Mouse (Mus musculus) retina, adult 2 months (tissue): Measurements from ENCODE around the gene Chchd6.
A peak's percentile ranks its signal among the peaks of the same experiment; 100 is the strongest.

ENCODE experiments used
- DNase-seq: peaks from one replicate; pipeline ENCODE4 v3.0.0-alpha.2; 2012; ENCODE audit warnings: low read depth, low spot score

Gene Chchd6

DNA sequence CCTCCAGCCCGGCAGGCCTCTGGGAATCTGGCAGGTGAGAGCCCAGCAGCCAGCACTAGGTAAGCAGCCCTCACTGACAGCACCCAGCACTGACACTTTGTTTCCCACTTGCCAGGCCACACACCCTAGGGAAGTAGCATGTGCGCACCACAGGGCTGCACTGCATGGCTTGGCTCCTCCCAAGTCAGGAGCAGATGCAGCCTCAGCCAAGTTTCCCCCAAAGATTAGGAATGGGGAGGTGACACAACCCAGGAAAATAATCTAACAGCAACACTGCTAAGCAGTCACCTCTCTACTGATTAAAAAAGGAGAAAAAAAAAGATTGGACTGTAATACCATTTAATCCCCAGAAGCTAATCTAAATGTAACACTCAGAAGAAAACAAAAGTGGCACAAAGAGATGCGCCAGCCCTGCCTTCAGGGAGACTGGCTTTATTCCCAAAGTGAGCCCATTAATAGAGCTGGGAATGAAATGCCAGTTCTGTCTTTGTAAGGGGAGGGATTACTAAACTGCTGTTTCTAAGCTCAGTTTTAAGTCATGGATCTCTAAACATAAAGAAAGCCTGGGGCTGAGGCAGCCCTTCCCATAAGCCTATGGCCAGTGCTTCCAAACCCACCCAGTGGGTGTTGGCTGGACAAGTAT lies 188.1 kb downstream of the Chchd6 start:
- no peak for DNase-seq

DNA sequence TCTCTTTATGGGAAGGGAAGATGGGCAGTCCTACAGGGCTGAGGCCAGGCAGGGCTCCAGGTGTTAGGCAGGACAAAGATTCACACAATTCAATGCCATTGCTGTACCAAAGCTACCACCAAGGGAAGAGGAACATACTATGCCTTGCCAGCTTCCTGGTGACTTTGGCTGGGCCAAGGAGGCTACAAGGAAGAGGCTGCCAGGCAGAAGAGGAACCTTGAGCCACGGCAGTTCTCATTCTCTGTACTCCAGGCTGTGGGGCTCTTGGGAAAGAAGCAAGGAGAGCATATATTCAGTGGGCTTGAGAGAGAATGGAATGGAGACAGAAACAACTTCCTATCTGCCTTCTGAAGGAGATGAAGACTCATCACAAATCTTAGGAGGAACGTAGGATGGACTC lies 190.5 kb downstream of the Chchd6 start:
- no peak for DNase-seq

GRCm38 (mm10) chr6:89403257-89404225 lies 191.9 kb downstream of the Chchd6 start:
- DNase-seq: no peak

GRCm38 (mm10) chr6:89402406-89402805 lies 193.0 kb downstream of the Chchd6 start:
- DNase-seq: no peak

DNA sequence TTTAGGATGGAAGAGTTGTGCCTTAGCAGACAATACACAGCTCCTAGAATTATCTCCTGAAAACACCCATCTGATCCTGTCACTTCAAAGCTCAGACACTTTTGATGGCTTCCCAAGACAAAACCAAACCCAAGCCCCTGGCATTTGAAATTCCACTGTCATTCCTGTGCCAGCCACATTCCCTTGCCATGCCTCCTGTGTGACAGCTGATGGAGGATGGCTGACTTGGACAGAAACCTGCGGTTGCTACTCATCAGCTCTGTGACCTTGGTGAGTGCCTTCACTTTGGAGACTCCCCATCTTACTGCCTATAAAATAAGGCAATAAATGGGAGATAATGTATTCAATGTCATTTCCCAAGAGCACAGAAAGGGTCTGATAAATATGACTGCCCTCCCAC lies 195.9 kb downstream of the Chchd6 start:
- DNase-seq: no peak

- DNase-seq: no peak
Observed at GRCm38 (mm10) chr6:89397919-89398318, 197.5 kb downstream of the Chchd6 start.

DNA sequence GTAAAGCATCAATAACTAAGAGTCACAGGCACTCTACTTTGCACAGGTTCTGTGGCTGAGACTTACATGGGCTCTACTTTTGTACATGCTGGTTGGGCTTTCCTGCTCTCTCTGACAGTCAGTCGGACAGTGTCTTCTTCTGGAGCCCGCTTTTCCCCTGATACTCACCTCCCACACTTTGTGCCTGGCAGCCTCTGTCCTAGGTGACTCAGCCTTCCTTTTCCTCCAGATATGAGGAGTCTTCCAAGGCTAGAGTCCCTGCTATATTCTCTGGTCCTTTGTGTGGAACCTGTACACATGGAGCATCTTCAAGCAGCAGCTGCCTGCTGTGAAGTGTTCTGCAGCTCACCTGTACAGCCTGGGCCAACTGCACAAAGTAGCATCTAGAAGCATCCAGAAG lies 201.6 kb downstream of the Chchd6 start:
- no peak for DNase-seq

GRCm38 (mm10) chr6:89392213-89392612 lies 203.2 kb downstream of the Chchd6 start:
- DNase-seq: no peak

DNA sequence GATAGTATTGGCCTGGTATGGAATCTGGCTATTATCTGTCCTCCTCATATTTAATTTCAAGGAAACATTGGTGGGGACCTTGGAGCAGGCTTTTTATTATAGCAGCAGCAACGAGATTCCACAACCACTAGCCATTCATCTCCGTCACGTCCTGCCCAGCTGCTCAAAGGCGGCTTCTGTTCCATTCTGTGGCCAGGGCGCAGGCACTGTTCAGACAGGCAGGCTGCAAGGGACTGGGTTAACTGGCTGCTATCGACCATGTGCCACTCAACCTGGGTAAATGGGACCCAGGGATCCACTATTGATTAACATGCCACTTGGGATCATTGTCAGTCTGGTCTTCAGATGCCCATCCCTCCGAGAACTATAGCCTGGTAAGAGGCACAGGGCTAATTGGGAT lies 205.7 kb downstream of the Chchd6 start:
- DNase-seq: no peak

DNA sequence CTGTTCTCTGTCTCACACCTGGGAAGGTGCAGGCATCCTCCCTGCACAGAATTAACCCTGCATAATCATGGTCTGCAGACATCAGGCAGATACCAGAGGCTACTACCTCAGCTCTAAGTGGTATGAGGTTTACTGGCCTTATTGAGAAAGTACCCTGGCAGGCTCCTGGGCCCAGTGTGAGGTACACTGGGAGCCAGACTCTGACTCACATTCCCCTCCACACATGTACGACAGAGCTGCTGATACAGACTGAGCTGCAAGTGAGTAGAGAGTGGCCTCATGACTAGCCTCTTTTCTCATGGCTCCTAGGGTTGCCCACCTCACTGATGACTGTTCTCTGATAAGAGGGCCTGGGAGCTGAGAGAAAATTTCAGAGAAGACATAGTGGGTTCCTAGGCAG lies 208.5 kb downstream of the Chchd6 start:
- DNase-seq: no peak

GRCm38 (mm10) chr6:89384699-89385098 lies 210.8 kb downstream of the Chchd6 start:
- no peak for DNase-seq

GRCm38 (mm10) chr6:89381851-89382250 lies 213.6 kb downstream of the Chchd6 start:
- no peak for DNase-seq

- DNase-seq: no peak
Observed at GRCm38 (mm10) chr6:89381172-89381571, 214.3 kb downstream of the Chchd6 start.

DNA sequence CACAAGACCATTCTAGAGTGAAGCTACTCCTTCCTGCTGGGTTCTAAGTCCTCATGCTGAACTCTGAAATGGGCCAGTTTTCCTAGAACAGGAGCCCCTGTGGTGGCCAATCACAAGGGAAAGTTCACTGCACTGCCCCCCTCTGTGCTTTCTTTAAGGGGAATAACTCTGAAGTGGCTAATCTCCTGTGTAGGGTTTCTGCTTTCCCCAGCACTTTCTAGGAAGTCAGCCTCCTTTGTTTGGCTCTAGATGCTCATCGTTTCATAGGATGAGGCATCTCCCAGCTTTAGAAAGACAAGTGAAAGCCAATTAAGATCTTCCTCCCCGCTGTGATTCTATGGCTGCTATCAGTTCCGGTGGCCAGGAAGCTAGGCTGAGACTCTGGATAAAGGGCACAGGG lies 214.7 kb downstream of the Chchd6 start:
- no peak for DNase-seq

GRCm38 (mm10) chr6:89378264-89378663 lies 217.2 kb downstream of the Chchd6 start:
- DNase-seq: no peak

- no peak for DNase-seq
Observed at GRCm38 (mm10) chr6:89368812-89369211, 226.6 kb downstream of the Chchd6 start.

DNA sequence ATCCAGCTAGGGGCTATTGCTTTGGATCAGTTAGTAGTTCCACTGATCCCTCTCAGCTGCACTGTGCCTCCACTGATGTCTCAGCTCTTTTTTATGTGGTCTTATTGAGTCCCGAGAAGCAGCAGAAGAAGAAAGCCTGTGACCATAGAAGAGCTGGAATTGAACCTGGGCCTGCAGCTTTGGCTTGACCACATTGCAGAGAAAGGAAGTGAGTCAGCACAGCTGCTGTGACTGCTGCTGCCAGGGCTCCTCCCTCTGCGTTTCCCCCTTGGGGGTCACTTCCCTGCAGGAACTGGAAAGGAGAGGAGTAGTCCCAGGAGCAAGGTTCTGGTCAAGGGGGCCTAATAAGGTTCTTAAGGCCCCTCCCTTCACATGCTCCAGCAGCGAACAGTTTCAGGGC lies 231.1 kb downstream of the Chchd6 start:
- no peak for DNase-seq

- no peak for DNase-seq
Observed at GRCm38 (mm10) chr6:89363107-89363451, 232.4 kb downstream of the Chchd6 start.

DNA sequence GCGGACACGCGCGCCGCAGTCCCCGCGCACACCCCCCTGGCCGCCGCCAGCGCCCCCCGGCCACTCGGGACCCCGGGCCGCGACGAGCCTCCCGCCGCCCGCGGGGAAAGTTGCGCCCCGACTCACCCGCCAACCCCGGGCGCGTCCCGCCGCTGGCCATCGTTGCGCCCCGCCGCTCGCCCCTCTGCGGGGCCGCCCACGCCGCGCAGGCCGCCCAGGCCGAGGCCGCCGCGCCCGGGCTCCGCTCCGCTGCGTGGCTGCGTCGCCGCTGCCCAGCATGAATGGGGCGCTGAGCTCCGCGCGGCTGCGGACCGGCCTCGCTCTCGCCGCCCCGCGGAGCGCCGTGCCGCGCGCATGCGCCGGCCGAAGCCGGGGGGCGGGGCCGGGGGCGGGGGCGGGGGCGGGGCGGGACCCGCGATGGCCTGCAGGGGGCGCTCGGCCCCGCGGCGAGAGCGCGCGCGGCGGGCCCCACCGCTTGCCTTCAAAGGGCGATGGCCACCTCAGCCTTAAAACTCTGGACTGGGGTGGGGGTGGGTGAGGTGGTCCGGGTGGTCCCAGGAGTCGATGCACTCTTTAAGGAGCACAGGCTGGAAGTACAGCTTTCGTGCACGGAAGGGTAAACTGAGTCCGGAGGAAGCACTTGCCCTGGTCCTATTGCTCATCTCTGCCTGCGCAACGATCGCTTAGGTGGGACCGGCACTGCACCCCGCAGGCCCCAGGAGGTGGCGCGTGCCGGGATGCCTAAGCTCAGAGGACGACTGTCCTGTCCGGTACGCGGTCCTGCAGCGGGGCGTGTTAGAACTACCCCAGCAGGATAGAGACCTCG lies 233.0 kb downstream of the Chchd6 start, which contains the start of gene Plxna1:
TSS of gene Plxna1 (minus strand) at position 340 of the 826 bp plus-strand sequence.
- peak; percentile 33 for DNase-seq

DNA sequence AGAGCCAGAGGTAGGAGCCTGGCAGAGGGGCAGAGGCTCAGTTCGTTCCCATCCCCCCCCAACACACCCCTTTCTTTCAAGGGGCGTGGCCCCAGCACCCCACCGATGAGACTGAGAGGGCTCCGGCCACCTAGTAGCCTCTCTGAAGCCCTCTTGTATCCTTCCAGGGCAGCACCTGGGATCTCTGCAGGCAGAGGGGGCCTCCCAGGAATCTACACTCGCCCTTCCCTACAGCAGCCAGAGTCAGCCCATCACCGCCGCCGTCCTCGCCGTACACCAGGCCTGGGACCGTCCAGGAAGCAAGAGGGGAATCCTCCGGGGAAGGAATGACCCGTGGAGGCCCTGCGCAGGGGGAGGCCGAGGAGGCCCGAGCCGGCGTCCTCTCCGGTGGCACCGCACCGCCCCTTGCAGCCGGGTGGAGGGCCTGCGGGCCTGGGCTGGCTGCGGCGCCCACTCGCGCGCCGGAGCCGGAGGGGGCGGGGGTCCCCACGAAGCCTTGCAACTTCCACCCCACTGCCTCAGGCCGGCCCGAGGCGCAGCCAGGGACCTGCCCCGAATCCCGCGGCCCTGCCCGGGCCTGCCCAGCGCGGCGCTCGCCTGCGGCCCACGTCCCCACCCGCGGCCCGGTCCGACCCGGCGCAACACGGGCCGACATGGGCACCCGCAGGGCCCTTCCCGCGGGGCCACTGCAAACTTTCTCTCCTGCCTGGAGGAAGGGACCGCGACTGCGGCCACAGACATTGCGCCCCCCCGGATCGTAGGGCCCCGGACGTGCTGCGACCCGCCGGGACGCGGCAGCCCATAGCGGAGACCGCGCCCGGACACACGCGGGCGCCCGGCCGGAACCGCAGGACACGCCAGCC lies 233.8 kb downstream of the Chchd6 start:
- DNase-seq: no peak
